Mouse (Mus musculus) stomach, postnatal 0 days (tissue): ENCODE measurements around the gene Dync1h1. TPM values are rescaled to one million over a fixed set of nuclear protein-coding genes. Genes with fewer than 3 reads are reported as not detected.

Source experiments
- ATAC-seq: fragments of 200-750 bp; cut with Nextera tagmentation; 2 replicates; pipeline ENCODE4 v1.8.0; 2017; ENCODE audit not compliant: low FRiP score, low TSS enrichment
- DNase-seq: peaks from one replicate; pipeline ENCODE4 v3.0.0-alpha.2; 2016; ENCODE audit warnings: low spot score
- H3K27ac ChIP-seq: fragments of 300-500 bp; sonication (generic); replicated peaks from 2 replicates; pipeline ENCODE4 v1.5.1; 2014; ENCODE audit warnings: mild to moderate bottlenecking, control low read depth
- H3K27me3 ChIP-seq: fragments of 300-500 bp; sonication (generic); 2 replicates; pipeline ENCODE4 v1.6.1; 2014; ENCODE audit warnings: low read length; ENCODE audit not compliant: control insufficient read depth, insufficient read depth
- H3K36me3 ChIP-seq: fragments of 300-500 bp; sonication (generic); 2 replicates; pipeline ENCODE4 v1.6.1; 2014; ENCODE audit warnings: low read length, mixed read lengths; ENCODE audit not compliant: control insufficient read depth, insufficient read depth
- H3K4me1 ChIP-seq: fragments of 300-500 bp; sonication (generic); replicated peaks from 2 replicates; pipeline ENCODE4 v1.6.1; 2014; ENCODE audit warnings: antibody characterized with exemption; ENCODE audit not compliant: control insufficient read depth, insufficient read depth
- H3K4me2 ChIP-seq: fragments of 300-500 bp; sonication (generic); replicated peaks from 2 replicates; pipeline ENCODE4 v1.6.1; 2014; ENCODE audit warnings: low read depth, mild to moderate bottlenecking, control low read depth, moderate library complexity
- H3K4me3 ChIP-seq: fragments of 300-500 bp; sonication (generic); 2 replicates; pipeline ENCODE4 v1.5.1; 2014; ENCODE audit warnings: low read depth, low read length, control low read depth
- H3K9ac ChIP-seq: fragments of 300-500 bp; sonication (generic); 2 replicates; pipeline ENCODE4 v1.6.1; 2014; ENCODE audit warnings: mild to moderate bottlenecking, low read length, control low read depth, mixed read lengths
- H3K9me3 ChIP-seq: fragments of 300-500 bp; sonication (generic); 2 replicates; pipeline ENCODE4 v1.6.1; 2016; ENCODE audit warnings: low read length; ENCODE audit not compliant: control insufficient read depth
- CTCF ChIP-seq: IDR thresholded peaks from 2 replicates; pipeline ENCODE4 v1.5.1; 2016; ENCODE audit warnings: antibody characterized with exemption, low read depth, mild to moderate bottlenecking, moderate library complexity
- EP300 ChIP-seq: optimal IDR thresholded peaks from 2 replicates; pipeline ENCODE3; 2016; ENCODE audit warnings: antibody characterized with exemption
- WGBS: fragments of 180-500 bp; shearing (Covaris S2); extraction: QIAGEN DNeasy Blood & Tissue Kit; methylation state at CpG from one replicate; pipeline ENCODE4 v1.1.7; 2014; 5-methylcytosine and 5-hydroxymethylcytosine counted together
- polyA plus RNA-seq: library from polyadenylated mRNA; unstranded; fragments of >200 nt; fragmentation: Nextera tagmentation; extraction: Ambion mirVana; gene quantifications from 2 replicates; pipeline ENCODE4 v1.2.1, GENCODE M21; 2015

The Dync1h1 gene
- polyA plus RNA-seq, 1 experiment from 2014 or later = 22.3 TPM

DNA sequence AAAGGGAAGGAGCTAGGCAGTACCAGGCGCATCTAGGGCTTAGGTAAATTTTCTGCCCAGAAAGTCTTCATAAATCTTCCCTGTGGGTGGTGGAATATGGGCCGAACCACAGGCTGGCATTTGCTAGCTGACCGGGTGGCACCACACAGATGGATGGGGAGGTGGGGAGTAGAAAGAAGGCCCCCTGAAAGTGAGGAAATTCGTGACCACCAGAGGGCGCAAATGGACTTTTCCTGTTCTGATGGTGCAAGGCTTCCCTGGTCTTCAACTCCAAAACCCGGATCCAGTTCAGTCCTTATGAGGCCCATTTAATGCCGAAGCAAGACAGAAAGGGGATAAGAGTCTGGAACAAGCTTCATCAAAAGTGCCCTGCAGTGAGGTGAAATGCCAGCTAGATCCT, 2.7 kb upstream of the Dync1h1 start:
- WGBS = 8% methylated on average over 7 of the region's 7 CpGs
- H3K4me3 ChIP-seq = no peak overlapping the region
- TF ChIP-seq CTCF = peak; percentile 83
- TF ChIP-seq EP300 = no peak

DNA sequence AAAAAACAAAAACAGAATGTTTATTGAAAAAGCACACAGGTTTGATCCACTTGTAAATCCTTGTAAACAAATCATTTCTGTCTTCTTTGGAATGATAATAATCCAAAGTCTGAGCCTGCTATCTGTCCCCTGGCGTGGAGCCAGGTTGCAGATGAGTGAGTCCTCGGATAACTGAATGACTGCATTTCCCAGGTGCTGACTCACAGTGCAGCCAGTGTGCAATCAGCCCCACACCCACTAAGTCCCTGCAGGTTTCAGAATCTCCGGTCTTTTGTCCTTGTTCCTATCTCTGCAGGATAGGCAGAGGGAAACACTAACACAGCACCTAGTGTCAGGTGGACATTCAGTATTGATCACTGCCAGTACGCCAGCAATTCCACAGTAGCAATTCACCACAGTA, 1.5 kb upstream of the Dync1h1 start:
- H3K27ac ChIP-seq = no peak overlapping the region
- H3K9me3 ChIP-seq = no peaks in the 10 kb centered on the region
- peaks cover 3% of the 10 kb centered on the region; the same call in 1 of the 2 replicates for H3K4me1 ChIP-seq
- TF ChIP-seq EP300 (no peak), CTCF (no peak)
- DNase-seq = peak; percentile 26
- H3K4me3 ChIP-seq = no peak overlapping the region
- ATAC-seq = no peak
- WGBS = 53% methylated on average over 4 of the region's 4 CpGs
- H3K9ac ChIP-seq = no peak overlapping the region
- H3K4me2 ChIP-seq = no peak overlapping the region
- H3K36me3 ChIP-seq = no peaks in the 10 kb centered on the region
- H3K27me3 ChIP-seq = no peaks in the 10 kb centered on the region

More for the DNA sequence above, 2.7 kb upstream of the Dync1h1 start:
- DNase-seq (peak; percentile 74), ATAC-seq (no peak)
- H3K9ac ChIP-seq = no peak overlapping the region; the same call in 1 of the 2 replicates
- H3K36me3 ChIP-seq = no peaks in the 10 kb centered on the region
- H3K9me3 ChIP-seq = no peaks in the 10 kb centered on the region
- H3K27ac ChIP-seq = no peak overlapping the region
- peaks cover 3% of the 10 kb centered on the region; the same call in 1 of the 2 replicates for H3K4me1 ChIP-seq
- 0 out of 2 replicates have a peak overlapping the region, but pooled peaks have one; percentile 9 for H3K4me2 ChIP-seq
- no peaks in the 10 kb centered on the region for H3K27me3 ChIP-seq

DNA sequence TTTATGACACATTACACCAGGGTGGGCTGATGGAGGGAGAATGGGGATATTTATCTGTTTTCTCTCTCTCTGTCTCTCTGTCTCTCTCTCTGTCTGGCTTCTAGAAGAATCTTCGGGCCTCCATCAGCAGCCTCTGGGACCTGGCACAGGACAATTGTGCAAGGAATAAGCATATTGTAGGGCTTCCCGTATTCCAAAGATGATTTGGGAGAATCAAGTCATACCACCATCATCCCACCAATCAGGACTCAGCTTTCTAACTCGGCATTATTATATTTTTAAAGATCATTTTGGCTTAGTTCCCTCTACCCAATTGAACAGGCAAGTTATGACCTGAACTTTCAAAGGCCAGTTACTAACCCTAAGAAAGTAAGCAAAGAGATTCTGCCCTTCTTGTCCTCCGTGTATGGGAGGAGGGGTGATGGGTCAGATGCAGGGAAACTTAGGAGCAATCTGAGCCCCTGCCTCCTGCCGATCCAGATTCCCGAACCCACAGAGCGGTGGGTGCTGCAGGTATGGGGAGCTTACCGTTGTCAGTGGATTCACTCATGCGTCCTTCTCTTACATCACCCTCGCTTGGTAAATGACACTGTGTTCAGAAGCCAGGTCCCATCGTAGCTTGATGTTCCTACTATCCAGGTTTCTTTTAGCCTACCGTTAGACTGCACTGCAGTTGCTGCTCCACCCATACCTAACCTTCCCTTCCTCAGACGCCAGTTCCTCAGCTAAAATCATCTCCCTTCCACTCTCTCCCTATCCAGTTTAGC, 844 bp upstream of the Dync1h1 start:
- Histone ChIP-seq H3K4me2 (peak overlapping the region; percentile 80), H3K9ac (peak overlapping the region; percentile 38), H3K27me3 (no peaks in the 10 kb centered on the region), H3K4me3 (peak overlapping the region; percentile 97), H3K9me3 (no peaks in the 10 kb centered on the region), H3K4me1 (peaks cover 3% of the 10 kb centered on the region; the same call in 1 of the 2 replicates), H3K27ac (no peak overlapping the region), H3K36me3 (no peaks in the 10 kb centered on the region)
- TF ChIP-seq EP300 = no peak
- no peak for TF ChIP-seq CTCF
- ATAC-seq (no peak), DNase-seq (no peak)
- 54% methylated on average over 13 of the region's 13 CpGs for WGBS

DNA sequence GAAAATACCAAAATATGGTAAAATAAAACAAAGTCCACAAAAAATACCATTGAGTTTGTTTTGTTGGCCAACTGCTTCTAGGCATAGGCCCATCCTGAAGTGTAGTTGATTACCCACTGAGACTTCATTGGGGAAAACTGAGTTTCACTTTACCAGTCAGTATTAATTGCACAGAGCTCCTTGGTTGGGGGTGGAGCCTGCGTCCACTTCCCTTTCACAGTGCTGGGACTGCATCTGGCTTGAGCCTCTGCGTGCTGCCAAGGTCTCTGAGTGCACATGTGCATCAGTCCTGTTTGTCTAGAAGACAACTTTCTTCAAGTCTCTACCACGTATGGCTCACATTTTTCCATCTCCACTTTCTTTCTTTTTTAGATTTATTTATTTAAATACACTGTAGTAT, 4.9 kb downstream of the Dync1h1 start:
- Histone ChIP-seq H3K4me1 (no peaks in the 10 kb centered on the region; the same call in 1 of the 2 replicates), H3K27me3 (no peaks in the 10 kb centered on the region), H3K36me3 (no peaks in the 10 kb centered on the region), H3K9ac (no peak overlapping the region), H3K4me2 (no peak overlapping the region), H3K9me3 (no peaks in the 10 kb centered on the region), H3K27ac (no peak overlapping the region), H3K4me3 (no peak overlapping the region)
- WGBS = 74% methylated on average over 3 of the region's 3 CpGs
- DNase-seq (no peak), ATAC-seq (no peak)
- no peak for TF ChIP-seq CTCF

DNA sequence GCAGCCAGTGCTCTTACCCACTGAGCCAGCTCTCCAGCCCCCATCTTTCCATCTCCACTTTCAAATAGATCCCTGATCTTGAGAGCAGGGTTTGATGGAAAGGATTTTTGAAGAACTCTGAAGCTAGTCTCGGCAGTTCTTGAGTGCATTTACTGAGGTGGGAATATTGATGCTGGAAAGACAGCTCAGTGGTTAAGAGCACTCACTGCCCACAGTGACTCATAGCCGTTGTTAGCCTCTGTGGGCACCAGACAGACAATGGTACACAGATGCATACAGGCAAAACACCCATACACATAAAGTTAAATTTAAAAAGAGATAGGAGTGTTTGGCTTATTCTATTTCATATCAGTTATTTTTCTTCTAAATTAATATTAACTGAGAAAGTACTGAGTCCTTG, 5.4 kb downstream of the Dync1h1 start:
- Histone ChIP-seq H3K9me3 (no peaks in the 10 kb centered on the region), H3K27ac (no peak overlapping the region), H3K27me3 (no peaks in the 10 kb centered on the region), H3K9ac (no peak overlapping the region), H3K4me3 (no peak overlapping the region), H3K4me2 (no peak overlapping the region), H3K4me1 (no peaks in the 10 kb centered on the region; the same call in 1 of the 2 replicates), H3K36me3 (no peaks in the 10 kb centered on the region)
- WGBS = 75% methylated on average over 2 of the region's 2 CpGs
- no peak for ATAC-seq
- TF ChIP-seq EP300 = no peak
- TF ChIP-seq CTCF = no peak
- DNase-seq = no peak

DNA sequence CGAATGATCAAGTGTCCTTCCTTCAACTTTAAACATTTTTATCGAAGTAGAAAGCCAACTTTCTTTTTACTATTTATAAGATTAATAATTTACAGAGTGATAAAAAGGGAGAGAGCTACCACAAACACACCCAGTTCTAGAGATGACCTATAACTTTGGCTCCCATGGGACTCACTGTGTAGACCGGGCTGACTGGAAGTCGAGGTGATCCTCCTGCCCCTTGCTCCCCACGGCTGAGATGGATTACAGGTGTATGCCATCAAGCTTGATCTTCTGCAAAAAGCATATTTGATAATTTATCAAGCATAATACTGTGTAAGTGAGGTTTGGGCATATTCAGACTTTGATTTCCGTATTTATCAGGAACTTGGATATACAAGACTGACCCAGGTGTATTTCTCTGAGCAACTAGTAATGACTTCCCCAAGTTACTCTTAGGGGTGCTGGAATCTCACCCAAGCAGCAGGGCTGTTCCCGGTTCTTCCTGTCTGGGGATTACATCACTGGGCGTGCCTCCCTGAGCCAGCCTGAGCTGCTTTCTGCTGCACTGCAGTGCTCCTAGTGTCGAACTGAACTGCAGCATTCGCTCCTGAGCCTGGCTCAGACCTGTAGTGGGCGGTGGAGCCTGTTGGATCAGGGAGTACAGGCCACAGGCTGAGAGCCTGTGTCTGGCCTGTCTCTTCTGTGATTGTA, 7.4 kb downstream of the Dync1h1 start:
- DNase-seq = peak; percentile 89
- H3K9ac ChIP-seq = 0 out of 2 replicates have a peak overlapping the region, but pooled peaks have one; percentile 18
- H3K4me1 ChIP-seq = no peaks in the 10 kb centered on the region; the same call in 1 of the 2 replicates
- H3K27me3 ChIP-seq = no peaks in the 10 kb centered on the region
- H3K36me3 ChIP-seq = 0 out of 2 replicates have a peak, but pooled peaks cover 3% of the 10 kb centered on the region
- peak overlapping the region; percentile 29; the same call in 1 of the 2 replicates for H3K4me2 ChIP-seq
- ATAC-seq = peak; percentile 97
- no peaks in the 10 kb centered on the region for H3K9me3 ChIP-seq
- WGBS = 31% methylated on average over 11 of the region's 11 CpGs
- H3K27ac ChIP-seq = peak overlapping the region; percentile 81
- no peak overlapping the region for H3K4me3 ChIP-seq
- TF ChIP-seq EP300 (no peak), CTCF (peak; percentile 72)
